Mouse (Mus musculus) gastrocnemius, postnatal 25 days (tissue): ENCODE measurements around the gene Slpi. TPM values are rescaled to one million over a fixed set of nuclear protein-coding genes. Genes with fewer than 3 reads are reported as not detected.
"Not testable (repeated sequence)": the region's sequence is repeated elsewhere in the genome, so short reads cannot be mapped to it uniquely, and the experiment has no call there.

ENCODE experiments used
- DNase-seq: peaks from one replicate; pipeline ENCODE4 v3.0.0; 2022
- total RNA-seq, 2 experiments: library from RNA; stranded (reverse); gene quantifications; 1 replicate in 1 of 2; 2 replicates in 1 of 2; pipeline ENCODE4 v1.2.3; 2021

The Slpi gene
- total RNA-seq, 2 experiments from 2014 or later = not detected

DNA sequence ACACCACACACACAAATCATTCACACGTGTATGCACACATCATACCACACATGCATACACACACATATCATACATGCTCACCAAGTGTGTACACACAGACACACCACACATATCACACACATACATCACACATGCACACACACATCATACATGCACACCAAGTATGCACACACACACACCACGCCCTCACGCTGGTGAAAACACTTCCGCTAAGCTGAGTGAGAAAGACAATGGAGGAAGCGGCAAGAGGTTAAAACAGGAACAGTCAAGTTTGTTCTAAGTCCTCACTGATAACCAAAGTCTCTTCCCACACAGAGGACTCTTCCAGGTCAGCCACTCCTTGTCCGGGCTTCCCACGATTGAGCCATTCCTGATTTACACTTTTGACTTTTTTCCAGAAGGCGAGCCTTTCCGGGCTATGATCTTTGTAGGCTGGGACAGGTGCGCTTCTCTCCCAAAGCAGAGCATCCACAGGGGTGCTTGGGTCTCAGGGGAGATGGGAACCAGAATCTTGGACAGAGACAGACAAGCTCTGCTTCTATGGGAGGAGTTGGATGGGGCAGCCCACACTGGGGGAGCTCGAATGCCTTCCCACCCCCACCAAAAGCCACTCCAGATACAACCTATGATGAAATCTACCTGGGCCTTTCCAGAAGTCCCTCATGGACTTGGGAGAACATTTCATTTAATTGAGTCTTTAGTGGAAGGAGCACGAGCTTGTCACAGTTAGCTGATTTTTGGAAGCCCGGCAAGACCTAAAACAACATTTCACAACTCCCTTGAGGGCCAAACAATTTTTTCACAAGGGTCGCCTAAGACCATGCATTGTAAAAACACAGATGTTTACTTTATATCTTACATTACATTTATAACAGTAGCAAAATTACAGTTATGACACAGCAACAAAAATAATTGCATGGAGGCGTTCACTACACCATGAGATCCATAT lies 11.1 kb downstream of the Slpi start:
- DNase-seq = no peak

DNA sequence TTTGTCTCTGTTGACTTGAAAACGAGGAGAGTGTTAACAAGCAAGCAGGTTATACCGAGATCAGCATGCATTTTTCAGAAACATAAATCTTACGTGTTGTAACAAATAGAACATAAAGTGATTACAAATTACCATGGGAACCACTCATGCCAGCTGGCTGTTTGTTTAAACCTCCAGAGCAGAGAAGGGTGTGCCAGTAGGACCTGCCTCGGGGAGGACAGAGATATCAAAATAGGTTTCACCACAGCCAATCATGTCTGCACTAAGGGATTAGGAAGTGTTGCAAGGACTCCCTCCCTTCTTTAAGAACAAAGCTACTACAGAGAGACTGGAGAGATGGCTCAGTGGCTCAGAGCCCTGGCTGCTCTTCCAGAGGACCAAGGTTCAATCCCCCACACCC lies 15.7 kb downstream of the Slpi start:
- no peak for DNase-seq

DNA sequence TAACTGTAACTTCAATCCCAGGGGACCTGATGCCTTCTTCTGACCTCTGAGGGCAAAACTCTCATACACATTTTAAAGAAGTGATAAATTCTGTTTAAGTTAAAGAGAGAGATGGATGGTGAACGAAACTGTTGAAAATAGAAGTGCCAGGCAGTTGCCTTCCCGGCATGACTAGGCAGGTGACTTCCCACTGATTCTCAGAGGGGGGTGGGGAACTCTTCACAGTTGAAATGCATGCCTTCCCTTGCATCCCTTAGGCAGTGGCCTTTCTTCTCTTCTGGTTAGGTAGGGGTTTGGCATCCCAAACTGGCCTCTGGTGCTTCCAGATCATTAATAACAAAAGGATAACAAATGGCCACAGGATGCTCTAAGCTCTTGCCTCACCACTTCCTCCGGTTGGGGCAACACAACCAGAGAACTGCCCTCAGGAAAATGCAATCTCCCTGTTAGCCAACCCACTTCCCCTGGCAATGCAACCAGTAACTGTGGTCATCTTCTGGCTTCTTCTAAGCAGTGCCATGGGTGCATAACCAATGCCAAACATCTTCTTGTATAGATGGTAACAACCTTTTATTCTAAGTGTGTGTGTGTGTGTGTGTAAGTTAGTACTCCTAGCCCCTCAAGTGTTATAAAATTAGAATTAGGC lies 16.4 kb downstream of the Slpi start:
- DNase-seq = no peak

DNA sequence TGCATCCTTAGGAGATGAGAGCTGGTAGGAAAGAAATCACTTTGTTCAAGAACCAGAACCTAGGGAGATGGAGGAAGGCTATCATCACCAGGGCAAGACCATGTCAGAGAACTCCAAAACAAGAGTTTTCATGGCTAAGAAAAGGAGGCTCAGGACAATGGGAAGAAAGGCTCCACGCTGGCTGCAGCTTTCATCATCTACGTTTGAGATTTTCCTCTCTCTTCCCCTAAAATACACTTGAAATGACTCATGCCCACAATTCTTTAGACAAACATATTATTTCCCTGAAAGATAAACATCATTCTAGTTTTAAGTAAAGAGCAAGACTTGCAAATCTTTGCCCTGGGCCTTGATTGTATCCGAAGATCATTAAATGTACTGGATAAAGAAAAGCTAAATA lies 17.5 kb downstream of the Slpi start:
- no peak for DNase-seq

DNA sequence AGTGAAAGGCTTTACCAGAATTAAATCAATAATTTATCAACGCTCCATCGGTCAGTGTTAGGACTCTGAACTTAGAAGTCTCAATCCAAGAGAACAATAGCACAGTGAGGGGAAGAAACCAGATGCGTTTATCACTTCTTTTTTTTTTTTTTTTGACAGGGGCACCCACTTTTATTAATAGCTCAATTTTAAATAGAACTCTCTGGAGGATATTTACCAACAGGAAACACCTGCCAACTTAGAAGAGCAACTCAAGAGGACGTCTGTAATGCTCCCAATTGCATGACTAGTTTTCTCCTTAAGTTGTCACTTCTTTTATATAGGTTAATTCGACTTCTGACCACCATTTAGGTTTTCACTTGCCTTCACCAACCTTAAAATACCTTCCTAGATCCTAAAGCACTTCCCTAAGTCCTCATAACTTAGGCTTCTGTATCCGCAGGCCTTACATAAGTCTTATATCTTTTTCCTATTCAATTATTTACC lies 20.2 kb downstream of the Slpi start:
- no peak for DNase-seq

GRCm38 (mm10) chr2:164366947-164367346 lies 21.9 kb downstream of the Slpi start:
- DNase-seq = no peak

DNA sequence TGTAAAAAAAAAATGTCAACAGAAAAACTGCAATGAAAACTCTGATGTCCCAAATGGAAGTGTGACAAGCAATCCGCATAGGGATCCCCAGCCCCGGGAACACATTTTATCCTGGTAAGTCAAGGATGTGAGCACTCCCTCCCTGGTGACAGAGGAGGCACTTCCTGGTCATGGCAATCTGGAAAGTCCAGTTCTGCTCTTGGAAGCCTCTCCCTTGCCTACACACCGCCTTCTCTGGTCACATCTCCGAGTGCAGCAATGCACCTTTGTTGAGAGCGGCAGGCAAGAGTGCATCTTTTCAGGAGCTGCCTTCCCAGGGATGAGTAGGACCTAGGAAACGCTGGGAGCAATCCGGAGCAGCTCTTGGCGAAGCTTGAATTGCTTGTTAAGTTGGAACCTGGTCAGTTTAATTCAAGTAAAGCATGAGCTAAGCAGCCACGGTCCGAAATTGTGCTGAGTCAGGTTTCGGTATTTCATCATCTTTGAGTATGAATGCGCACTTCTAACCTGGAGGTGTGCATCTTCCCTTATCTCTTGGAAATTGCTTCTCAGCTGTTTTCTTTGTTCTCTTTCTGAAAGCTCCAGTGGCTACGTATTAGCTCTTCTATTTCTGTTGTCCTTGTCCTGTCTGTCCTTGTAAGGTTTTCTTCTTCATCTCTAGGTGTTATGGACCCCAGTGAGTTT lies 27.8 kb downstream of the Slpi start:
- no peak for DNase-seq

GRCm38 (mm10) chr2:164359668-164360067 lies 29.2 kb downstream of the Slpi start:
- DNase-seq = no peak

GRCm38 (mm10) chr2:164359031-164359430 lies 29.9 kb downstream of the Slpi start:
- no peak for DNase-seq

- no peak for DNase-seq
Measured at GRCm38 (mm10) chr2:164358373-164358772, 30.5 kb downstream of the Slpi start.

DNA sequence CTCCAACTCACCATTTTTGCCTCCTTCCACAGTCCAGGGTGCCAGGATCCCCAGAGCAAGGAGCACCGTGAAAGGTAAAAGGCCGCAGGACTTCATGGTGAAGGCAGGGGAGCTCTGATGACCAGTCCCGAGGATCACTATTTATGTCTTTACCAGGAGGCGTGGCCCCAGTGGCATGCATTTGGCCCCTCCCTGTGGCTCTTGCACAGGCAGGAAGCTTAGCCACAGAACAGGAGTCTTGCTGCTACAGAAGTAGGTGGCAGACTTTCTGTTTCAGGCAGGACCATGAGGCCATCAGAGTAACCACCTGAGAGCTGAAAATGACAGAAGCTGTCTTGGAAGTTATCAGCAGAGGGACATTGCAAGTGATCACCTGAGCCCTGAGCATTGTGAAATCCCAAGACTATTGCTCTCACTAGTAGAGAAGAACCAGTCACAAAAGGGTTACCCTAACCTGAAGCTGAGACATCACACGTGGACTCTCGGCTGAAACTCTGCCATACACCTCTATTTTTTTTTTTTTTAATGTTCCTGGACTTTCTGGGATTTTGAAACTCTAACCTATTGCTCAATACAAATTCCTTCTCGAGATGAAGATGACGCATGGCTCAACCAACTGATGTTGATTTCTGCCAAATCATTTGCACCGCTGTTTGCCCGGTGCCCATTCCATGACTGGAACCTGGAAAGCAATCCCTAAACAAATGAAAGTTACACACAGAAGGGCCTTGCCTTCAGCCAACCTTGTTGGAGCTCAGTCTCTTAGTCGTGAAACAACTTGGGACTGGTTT lies 32.5 kb downstream of the Slpi start:
- no peak for DNase-seq

DNA sequence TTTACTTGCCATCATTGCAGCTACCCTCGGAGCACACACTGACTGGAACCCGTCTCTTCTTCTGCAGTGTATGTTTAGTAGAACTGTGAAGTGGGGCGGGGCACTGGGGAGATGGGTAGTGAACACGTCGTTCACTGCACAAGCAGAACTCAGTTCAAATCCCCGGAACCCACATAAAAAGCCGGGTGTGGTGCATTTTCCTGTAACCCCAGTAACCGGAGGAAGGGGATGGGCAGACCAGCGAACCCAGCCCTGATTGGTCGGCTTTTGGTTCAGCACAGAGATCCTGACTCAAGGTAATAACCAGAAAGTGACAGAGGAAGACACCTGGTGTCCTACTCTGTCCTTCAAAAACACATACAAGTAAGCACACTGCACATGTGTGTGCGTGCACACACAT lies 35.5 kb downstream of the Slpi start:
- no peak for DNase-seq

- DNase-seq = no peak
Measured at GRCm38 (mm10) chr2:164352697-164353096, 36.2 kb downstream of the Slpi start.

GRCm38 (mm10) chr2:164348980-164349379 lies 39.9 kb downstream of the Slpi start:
- no peak for DNase-seq

DNA sequence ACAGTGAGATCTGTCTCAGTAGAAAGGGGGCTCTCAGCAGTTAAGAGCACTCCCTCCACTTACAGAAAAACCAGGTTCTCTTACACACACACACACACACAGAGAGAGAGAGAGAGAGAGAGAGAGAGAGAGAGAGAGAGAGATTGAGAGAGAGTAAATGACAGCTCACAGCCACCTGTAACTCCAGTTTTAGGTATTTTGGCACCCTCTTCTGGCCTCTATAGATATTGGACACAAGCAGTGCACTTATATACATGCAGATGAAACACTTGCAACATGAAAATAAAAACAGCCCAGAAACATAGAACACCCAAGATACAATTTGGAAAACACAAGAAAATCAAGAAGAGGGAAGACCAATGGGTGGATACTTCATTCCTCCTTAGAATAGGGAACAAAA lies 41.2 kb downstream of the Slpi start:
- not testable (repeated sequence) for DNase-seq

DNA sequence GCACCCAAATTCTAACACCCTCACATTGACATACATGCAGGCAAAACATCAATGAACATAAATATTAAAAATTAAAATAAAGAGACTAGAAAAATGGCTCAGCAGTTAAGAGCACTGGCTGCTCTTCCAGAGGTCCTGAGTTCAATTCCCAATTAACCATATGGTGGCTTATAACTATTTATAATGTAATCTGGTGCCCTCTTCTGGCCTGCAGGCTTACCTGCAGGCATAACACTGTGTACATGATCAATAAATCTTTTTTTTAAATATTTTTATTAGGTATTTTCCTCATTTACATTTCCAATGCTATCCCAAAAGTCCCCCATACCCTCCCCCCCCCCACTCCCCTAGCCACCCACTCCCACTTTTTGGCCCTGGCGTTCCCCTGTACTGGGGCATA lies 45.2 kb downstream of the Slpi start:
- not testable (repeated sequence) for DNase-seq

- DNase-seq = not testable (repeated sequence)
Measured at GRCm38 (mm10) chr2:164332440-164332839, 56.5 kb downstream of the Slpi start, which contains the start of gene Svs5. Gene Svs5 (plus strand): TSS chr2:164332740.

GRCm38 (mm10) chr2:164320983-164321382 lies 67.9 kb downstream of the Slpi start:
- no peak for DNase-seq

GRCm38 (mm10) chr2:164316451-164316850 lies 72.4 kb downstream of the Slpi start, which contains the start of gene Svs6:
Gene Svs6 (plus strand): TSS chr2:164316751.
- not testable (repeated sequence) for DNase-seq

- not testable (repeated sequence) for DNase-seq
Measured at GRCm38 (mm10) chr2:164315460-164315859, 73.4 kb downstream of the Slpi start.

GRCm38 (mm10) chr2:164312599-164312998 lies 76.3 kb downstream of the Slpi start:
- DNase-seq = no peak
